Mouse (Mus musculus) bone marrow, adult 2 months (tissue): Measurements from ENCODE around the gene Fcho2. TPM values are rescaled to one million over a fixed set of nuclear protein-coding genes. Genes with fewer than 3 reads are reported as not detected.

Source experiments
- H3K27ac ChIP-seq: fragments of 200-500 bp; 2 replicates; pipeline ENCODE4 v1.5.1; 2012; ENCODE audit warnings: low read depth, mild to moderate bottlenecking, control low read depth, inconsistent platforms, low read length; ENCODE audit not compliant: control insufficient read depth, poor library complexity, insufficient read depth
- H3K4me1 ChIP-seq: fragments of 200-500 bp; 2 replicates; pipeline ENCODE4 v1.6.1; 2011; ENCODE audit warnings: low read length; ENCODE audit not compliant: control insufficient read depth, insufficient read depth
- H3K4me3 ChIP-seq: fragments of 200-500 bp; replicated peaks from 2 replicates; pipeline ENCODE3; 2011; ENCODE audit warnings: mild to moderate bottlenecking, low read depth, low read length, control low read depth; ENCODE audit not compliant: control insufficient read depth
- CTCF ChIP-seq: fragments of 200-500 bp; IDR thresholded peaks from 2 replicates; pipeline ENCODE4 v1.5.1; 2011; ENCODE audit warnings: low read length, control low read depth; ENCODE audit not compliant: control insufficient read depth, insufficient read depth
- POLR2A ChIP-seq: fragments of 200-500 bp; IDR thresholded peaks from 2 replicates; pipeline ENCODE4 v1.6.1; 2011; ENCODE audit warnings: low read depth, mild to moderate bottlenecking, control low read depth, low read length, borderline replicate concordance; ENCODE audit not compliant: control insufficient read depth
- WGBS: fragments of 180-500 bp; shearing (Covaris S2); methylation state at CpG from one replicate; pipeline ENCODE4 v1.1.7; 2018; 5-methylcytosine and 5-hydroxymethylcytosine counted together
- polyA plus RNA-seq: library from polyadenylated mRNA; stranded (reverse); fragments of >200 nt; gene quantifications from 2 replicates; pipeline ENCODE4 v1.2.4, GENCODE M21; 2011; ENCODE audit warnings: low replicate concordance; ENCODE audit not compliant: missing spikeins, insufficient read depth, insufficient read length

Gene Fcho2
- polyA plus RNA-seq, 1 experiment: 96.2 TPM

DNA sequence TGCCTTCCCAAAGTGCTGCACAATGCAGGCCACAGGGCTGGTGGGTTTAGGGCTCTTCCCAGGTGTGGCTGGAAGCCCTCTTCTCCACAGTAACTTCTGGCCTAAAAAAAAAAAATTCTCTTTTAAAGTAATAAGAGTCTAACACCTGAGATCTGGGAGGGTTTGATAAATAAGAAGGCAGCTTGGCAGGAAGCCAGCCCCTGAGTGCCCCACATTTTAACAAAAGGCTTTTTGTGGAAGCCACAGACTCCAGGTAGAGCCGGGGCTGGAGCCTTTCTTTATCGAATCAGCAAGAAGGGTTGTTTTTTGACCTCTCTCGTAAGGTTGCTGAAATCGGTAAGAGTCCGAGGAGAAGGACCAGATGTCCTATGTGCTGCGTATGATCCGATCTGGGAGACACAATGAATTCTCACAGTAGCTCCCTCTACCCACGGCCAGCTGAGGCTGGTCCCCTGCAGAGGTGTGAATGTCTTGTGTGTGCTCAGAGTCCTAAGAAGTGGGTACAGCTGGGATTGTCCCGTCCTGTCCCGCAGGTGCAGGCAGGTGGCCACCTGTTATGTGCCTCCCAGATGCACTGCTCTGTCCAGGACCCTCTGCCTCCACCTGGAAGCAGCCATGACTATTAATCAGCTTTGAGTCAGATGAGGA lies 114.5 kb downstream of the Fcho2 start:
- Histone ChIP-seq H3K4me1 (no peaks in the 10 kb centered on the region), H3K4me3 (no peak overlapping the region), H3K27ac (no peak overlapping the region)
- TF ChIP-seq CTCF (no peak), POLR2A (no peak)
- WGBS: 76% methylated on average over 10 of the region's 10 CpGs

DNA sequence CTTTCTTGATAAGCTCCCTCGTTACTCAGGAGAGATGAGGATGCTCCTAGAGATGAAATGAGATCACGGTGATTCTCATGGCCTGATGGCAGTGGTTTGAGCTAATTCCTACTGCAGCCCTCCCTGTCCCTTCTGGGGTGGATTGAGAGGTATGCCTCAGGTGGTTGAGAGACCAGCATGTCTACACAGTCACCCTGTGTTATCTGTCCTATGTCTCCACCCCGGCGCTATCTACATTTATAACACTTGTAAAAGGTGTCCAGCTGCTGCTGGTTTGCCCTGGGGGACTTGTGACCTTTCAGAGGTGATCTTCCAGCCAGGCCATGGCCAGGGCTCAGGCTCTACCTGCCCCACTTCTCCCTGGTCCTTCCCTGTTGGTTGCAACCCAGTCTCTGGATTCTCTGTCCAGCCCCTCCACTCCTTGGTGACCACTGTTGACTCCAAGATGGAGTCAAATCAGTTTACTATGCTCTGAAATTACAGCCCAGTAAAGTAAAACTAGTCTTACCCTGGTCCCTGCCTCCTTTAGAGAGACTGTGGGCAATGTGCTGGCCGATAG lies 115.2 kb downstream of the Fcho2 start:
- TF ChIP-seq CTCF: no peak
- no peak for TF ChIP-seq POLR2A
- no peak overlapping the region for H3K27ac ChIP-seq
- no peak overlapping the region for H3K4me3 ChIP-seq
- 80% methylated on average over 5 of the region's 5 CpGs for WGBS
- H3K4me1 ChIP-seq: no peaks in the 10 kb centered on the region

DNA sequence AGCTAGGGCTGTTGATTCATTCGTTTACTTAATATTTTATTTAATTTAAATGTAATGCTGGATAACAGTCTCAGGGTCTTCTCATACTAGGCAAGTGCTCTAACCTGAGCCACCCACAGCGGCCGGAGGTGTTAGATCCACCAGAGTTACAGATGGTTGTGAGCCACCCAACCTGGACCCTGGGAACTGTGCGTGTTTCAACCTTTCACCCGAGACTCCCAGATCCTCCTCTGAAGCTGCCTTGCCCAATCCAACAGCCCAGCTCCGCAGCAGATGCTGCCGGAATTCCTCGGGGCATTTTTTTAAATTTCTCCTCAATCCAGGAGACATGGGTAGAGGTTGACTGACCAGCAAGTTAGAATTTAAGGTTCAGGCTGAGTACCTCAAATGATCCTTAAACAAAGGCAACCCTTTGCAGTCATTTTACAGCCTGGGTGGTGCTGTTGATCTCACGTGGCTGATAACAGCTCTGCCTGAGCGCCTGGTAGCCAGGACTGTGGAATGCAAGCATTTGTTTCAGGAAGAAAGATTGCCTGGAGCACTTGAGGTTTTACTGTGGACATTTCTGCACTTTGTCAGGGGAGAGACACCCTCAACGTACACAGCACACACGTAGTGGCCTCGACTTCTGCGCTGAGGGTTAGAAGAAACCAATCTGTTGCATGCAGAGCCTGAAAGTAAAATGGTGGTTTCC lies 116.1 kb downstream of the Fcho2 start:
- TF ChIP-seq CTCF: no peak
- no peak for TF ChIP-seq POLR2A
- WGBS: 75% methylated on average over 14 of the region's 14 CpGs
- no peaks in the 10 kb centered on the region for H3K4me1 ChIP-seq
- no peak overlapping the region for H3K27ac ChIP-seq
- H3K4me3 ChIP-seq: no peak overlapping the region

DNA sequence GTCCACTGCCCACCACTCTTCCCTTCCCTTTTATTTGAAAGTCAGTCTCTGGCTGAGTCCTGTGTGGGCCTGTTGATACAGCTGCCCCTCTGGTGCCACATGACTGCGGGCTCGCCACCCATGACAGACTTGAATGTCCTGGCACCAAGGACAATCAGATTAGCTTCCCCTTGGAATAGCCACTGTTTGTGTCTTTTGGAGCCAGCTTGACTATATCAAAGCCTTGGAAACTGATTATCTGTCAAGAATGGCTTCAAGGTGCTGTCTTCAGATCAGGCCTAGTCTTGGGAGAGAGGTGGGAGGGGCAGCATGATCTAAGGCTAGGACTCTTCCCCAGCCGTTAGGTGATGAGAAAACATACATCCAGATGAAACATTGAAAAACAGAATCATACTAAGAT lies 118.5 kb downstream of the Fcho2 start:
- WGBS: 82% methylated on average over 3 of the region's 3 CpGs
- no peak overlapping the region for H3K27ac ChIP-seq
- H3K4me3 ChIP-seq: no peak overlapping the region
- peaks cover 1% of the 10 kb centered on the region; the same call in 1 of the 2 replicates for H3K4me1 ChIP-seq
- TF ChIP-seq POLR2A (no peak), CTCF (no peak)

GRCm38 (mm10) chr13:98695546-98695945 lies 119.7 kb downstream of the Fcho2 start:
- TF ChIP-seq CTCF: no peak
- TF ChIP-seq POLR2A: no peak
- peaks cover 1% of the 10 kb centered on the region; the same call in 1 of the 2 replicates for H3K4me1 ChIP-seq
- no peak overlapping the region for H3K4me3 ChIP-seq
- no peak overlapping the region for H3K27ac ChIP-seq
- WGBS: 65% methylated on average over 2 of the region's 2 CpGs

- Histone ChIP-seq H3K4me3 (no peak within 1 kb of the TSS), H3K4me1 (peaks cover 1% of the 10 kb centered on the region; the same call in 1 of the 2 replicates), H3K27ac (no peak within 1 kb of the TSS)
- TF ChIP-seq CTCF (no peak), POLR2A (no peak)
- 14% methylated on average over 44 of the region's 44 CpGs for WGBS
These were observed 120.4 kb downstream of the Fcho2 start, which contains the start of gene Tmem171 for GRCm38 (mm10) chr13:98694773-98695314. Gene Tmem171 (minus strand): TSS chr13:98694834.

DNA sequence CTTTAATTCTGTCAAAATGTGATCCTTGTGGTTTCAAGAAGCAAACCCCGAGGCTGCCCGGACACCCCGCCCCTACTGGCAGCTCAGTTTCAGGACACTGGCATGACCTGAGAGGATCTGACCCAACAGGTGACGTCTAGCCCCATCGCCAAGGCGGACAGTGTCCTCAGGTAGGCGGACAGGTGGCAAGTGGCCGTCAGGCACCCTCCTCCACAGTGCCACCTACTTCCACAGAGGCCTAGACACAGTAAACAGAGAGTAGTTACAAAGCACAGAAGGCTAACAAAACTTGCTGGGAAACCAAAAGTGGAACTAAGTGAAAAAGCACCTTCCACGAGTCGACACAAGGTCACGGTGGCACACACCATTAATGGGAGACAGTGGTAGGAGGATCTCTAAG lies 121.9 kb downstream of the Fcho2 start:
- WGBS: 41% methylated on average over 11 of the region's 11 CpGs
- peak overlapping the region; percentile 44 for H3K4me3 ChIP-seq
- H3K27ac ChIP-seq: peak overlapping the region; percentile 19; the same call in 1 of the 2 replicates
- H3K4me1 ChIP-seq: peaks cover 1% of the 10 kb centered on the region; the same call in 1 of the 2 replicates
- TF ChIP-seq POLR2A (no peak), CTCF (no peak)

DNA sequence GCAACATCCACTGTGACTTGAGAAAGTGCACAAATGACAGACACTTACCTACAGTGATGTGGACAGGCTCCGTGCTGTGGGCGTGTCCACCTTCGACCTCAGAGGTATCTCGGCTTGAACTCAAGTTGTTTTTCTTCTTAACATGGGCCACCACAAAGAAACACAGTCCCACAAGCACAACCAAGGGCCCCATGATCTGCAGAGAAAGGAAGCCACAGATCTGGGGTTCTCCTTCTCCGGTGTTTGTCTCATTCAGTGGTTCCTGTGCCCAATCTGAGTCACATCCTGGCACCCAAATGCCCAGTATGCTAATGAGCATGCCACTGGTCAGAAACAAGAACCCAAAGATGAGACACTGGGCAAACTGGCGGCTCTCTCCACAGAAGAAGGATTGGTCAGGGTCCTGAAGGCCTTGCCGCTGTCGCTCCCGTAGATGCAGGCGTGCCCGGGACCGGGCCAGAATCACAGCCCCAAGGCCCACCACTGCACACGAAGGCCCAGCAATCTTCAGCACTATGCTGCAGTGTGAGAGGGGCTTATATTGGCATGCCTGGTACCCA lies 123.2 kb downstream of the Fcho2 start:
- H3K27ac ChIP-seq: no peak overlapping the region
- no peak overlapping the region for H3K4me3 ChIP-seq
- TF ChIP-seq POLR2A (no peak), CTCF (no peak)
- 57% methylated on average over 13 of the region's 13 CpGs for WGBS
- H3K4me1 ChIP-seq: peaks cover 1% of the 10 kb centered on the region; the same call in 1 of the 2 replicates
